In the genomic region with DNA sequence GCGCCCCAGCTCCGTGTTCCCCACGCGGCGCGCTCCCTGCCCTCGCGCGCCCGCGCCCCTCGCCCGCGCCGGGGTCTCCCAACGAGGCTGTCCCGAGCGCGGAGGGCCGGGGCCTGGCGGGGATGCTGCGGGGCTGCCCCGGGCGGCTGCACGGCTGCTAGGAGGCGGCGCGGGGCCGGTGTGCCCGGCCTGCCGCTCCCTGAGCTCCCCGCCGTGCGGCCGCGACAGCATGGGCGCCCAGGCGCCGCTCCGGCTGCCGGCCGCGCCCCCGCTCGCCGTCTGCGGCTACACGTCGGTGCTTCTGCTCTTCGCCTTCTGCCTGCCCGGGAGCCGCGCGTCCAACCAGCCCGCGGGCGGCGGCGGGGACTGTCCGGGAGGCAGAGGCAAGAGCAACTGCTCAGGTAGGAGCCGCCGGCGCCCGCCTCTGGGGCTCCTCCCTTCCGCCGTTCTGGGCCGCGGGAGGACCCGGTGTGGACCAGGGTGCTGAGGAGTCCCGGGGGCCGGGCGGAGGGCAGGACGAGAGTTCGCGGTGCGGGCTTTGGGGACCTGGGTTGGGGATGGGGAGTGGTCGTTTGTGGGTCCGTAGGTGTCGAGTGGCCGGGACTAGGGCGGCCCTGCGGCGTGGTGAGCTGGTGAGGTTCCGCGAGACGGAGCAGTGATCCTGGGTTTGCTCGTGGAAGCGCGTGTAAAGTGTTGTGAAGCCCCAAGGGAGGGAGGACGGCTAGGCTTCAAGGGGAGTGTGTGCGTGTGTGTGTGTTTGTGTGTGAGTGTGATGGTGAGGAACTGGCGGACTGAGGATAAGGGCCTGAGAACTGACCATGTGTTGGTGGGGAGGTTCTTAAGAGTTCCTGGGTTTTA, we compare ENCODE assay signal across 8 mouse cellular contexts. TPM values are rescaled to one million over a fixed set of nuclear protein-coding genes. Genes with fewer than 3 reads are reported as not detected.
DNase-seq lines count a peak whose midpoint lies in the region; ATAC-seq lines count a peak whose summit lies in the region.

No protein-coding gene starts in this region.

- peak overlapping the region; percentile 70 for H3K4me2 ChIP-seq in liver, embryonic 16.5 days (ENCODE audit: low read depth, low read length)
- H3K4me2 ChIP-seq in neural tube, embryonic 13.5 days: peak overlapping the region; percentile 80

- H3K27me3 ChIP-seq in heart, embryonic 10.5 days (ENCODE audit: insufficient read depth, poor library complexity, severe bottlenecking): no peaks in the 10 kb centered on the region
- peaks cover 24% of the 10 kb centered on the region for H3K27me3 ChIP-seq in liver, embryonic 16.5 days (ENCODE audit: control insufficient read depth, insufficient read depth, low read depth, low read length)
- no peaks in the 10 kb centered on the region for H3K27me3 ChIP-seq in neural tube, embryonic 13.5 days

- peak; percentile 89 for DNase-seq in heart, adult 11 months
- DNase-seq in heart, adult 8-10 months (ENCODE audit: low spot score): no peak
- peak; percentile 52 for DNase-seq in brain, adult 2 months (ENCODE audit: low read depth, low spot score)
- DNase-seq in heart, embryonic 10.5 days (ENCODE audit: low spot score): peak; percentile 85
- peak; percentile 7 to 13 for DNase-seq in kidney, adult 8-10 months
- peak; percentile 16 for DNase-seq in urinary bladder, postnatal 10 days (ENCODE audit: low spot score)

- ATAC-seq in liver, embryonic 16.5 days (ENCODE audit: low read depth): 0 out of 2 replicates have a peak, but pooled peaks have one; percentile 32
- ATAC-seq in neural tube, embryonic 13.5 days (ENCODE audit: low read depth): peak; percentile 79

- H3K9me3 ChIP-seq in heart, embryonic 10.5 days: no peaks in the 10 kb centered on the region
- no peaks in the 10 kb centered on the region for H3K9me3 ChIP-seq in liver, embryonic 16.5 days (replicated peaks; ENCODE audit: control insufficient read depth, low read length)
- no peaks in the 10 kb centered on the region for H3K9me3 ChIP-seq in neural tube, embryonic 13.5 days

- H3K4me1 ChIP-seq in heart, embryonic 10.5 days: peaks cover 10% of the 10 kb centered on the region; the same call in 1 of the 2 replicates
- no peaks in the 10 kb centered on the region for H3K4me1 ChIP-seq in liver, embryonic 16.5 days (ENCODE audit: control insufficient read depth, low read depth, low read length)
- H3K4me1 ChIP-seq in neural tube, embryonic 13.5 days (replicated peaks): peaks cover 61% of the 10 kb centered on the region

- H3K36me3 ChIP-seq in heart, embryonic 10.5 days: peaks cover 11% of the 10 kb centered on the region; the same call in 1 of the 2 replicates
- H3K36me3 ChIP-seq in liver, embryonic 16.5 days (ENCODE audit: control insufficient read depth, insufficient read depth): no peaks in the 10 kb centered on the region
- peaks cover 3% of the 10 kb centered on the region; the same call in 1 of the 2 replicates for H3K36me3 ChIP-seq in neural tube, embryonic 13.5 days

- peak overlapping the region; percentile 99 for H3K27ac ChIP-seq in heart, embryonic 10.5 days
- no peak overlapping the region for H3K27ac ChIP-seq in liver, embryonic 16.5 days (ENCODE audit: low read length)
- peak overlapping the region; percentile 99 for H3K27ac ChIP-seq in neural tube, embryonic 13.5 days (replicated peaks)

- peak overlapping the region; percentile 96 for H3K4me3 ChIP-seq in heart, embryonic 10.5 days
- H3K4me3 ChIP-seq in liver, embryonic 16.5 days (ENCODE audit: low read depth, low read length): peak overlapping the region; percentile 61
- H3K4me3 ChIP-seq in neural tube, embryonic 13.5 days: peak overlapping the region; percentile 96

- WGBS in heart, embryonic 10.5 days: under 1% methylated on average over 92 of the region's 92 CpGs
- under 1% methylated on average over 86 of the region's 92 CpGs for WGBS in liver, embryonic 16.5 days (ENCODE audit: insufficient replicate concordance)
- under 1% methylated on average over 74 of the region's 92 CpGs for WGBS in neural tube, embryonic 13.5 days

- peak overlapping the region; percentile 16; the same call in 1 of the 2 replicates for H3K9ac ChIP-seq in liver, embryonic 16.5 days (ENCODE audit: low read depth, low read length)
- peak overlapping the region; percentile 97 for H3K9ac ChIP-seq in neural tube, embryonic 13.5 days

RNA-seq across cellular contexts. Expression of a gene that starts 0.5 kb away (rescaled TPM):
- total RNA-seq in heart, adult 8-10 months (2022): 10 to 100 TPM in 2 of 4 experiments, 1 to 10 TPM in 2; 7.1 to 12.0 (median 9.5) TPM
- polyA plus RNA-seq in heart, embryonic 10.5 days (2016; fragmentation: Nextera tagmentation; extraction: Ambion mirVana): 51.6 and 76.4 TPM in 2 replicates
- 0.12 and 0.18 TPM in 2 replicates for polyA plus RNA-seq in liver, embryonic 16.5 days (2015; fragmentation: Nextera tagmentation; extraction: Ambion mirVana)
- 315 and 322 TPM in 2 replicates for polyA plus RNA-seq in neural tube, embryonic 13.5 days (2015; fragmentation: Nextera tagmentation; extraction: Ambion mirVana)

RNA-seq across cellular contexts. Expression of a gene that starts 45.7 kb away (rescaled TPM):
- 10 to 100 TPM; 15.8 to 22.8 (median 19.3) TPM for total RNA-seq in heart, adult 8-10 months (2022)
- 29.7 and 32.3 TPM in 2 replicates for polyA plus RNA-seq in heart, embryonic 10.5 days (2016; fragmentation: Nextera tagmentation; extraction: Ambion mirVana)
- polyA plus RNA-seq in liver, embryonic 16.5 days (2015; fragmentation: Nextera tagmentation; extraction: Ambion mirVana): 1.4 and 1.6 TPM in 2 replicates
- 36.2 and 43.9 TPM in 2 replicates for polyA plus RNA-seq in neural tube, embryonic 13.5 days (2015; fragmentation: Nextera tagmentation; extraction: Ambion mirVana)

Comparison
In these comparisons a context has a peak if more than half of its experiments do, and no peak if none do; other contexts are left out.
1. RNA of a gene that starts 0.5 kb away (polyA plus RNA-seq): 315 to 322 TPM in neural tube, embryonic 13.5 days and 51.6 to 76.4 TPM in heart, embryonic 10.5 days; 0.12 to 0.18 TPM in liver, embryonic 16.5 days; every median in the first group is over 10 times any median in the second.
2. RNA of a gene that starts 45.7 kb away (polyA plus RNA-seq): 36.2 to 43.9 TPM in neural tube, embryonic 13.5 days and 29.7 to 32.3 TPM in heart, embryonic 10.5 days; 1.4 to 1.6 TPM in liver, embryonic 16.5 days; every median in the first group is over 10 times any median in the second.
3. Peak in every context shown above with its lines, with median percentiles within 50 percentile points of each other: H3K4me3 ChIP-seq.